Mouse (Mus musculus) adrenal gland, postnatal 36 days (tissue): Measurements from ENCODE around the gene Copz1. TPM values are rescaled to one million over a fixed set of nuclear protein-coding genes. Genes with fewer than 3 reads are reported as not detected.
A peak's percentile ranks its signal among the peaks of the same experiment; 100 is the strongest.
"Not testable (repeated sequence)": the region's sequence is repeated elsewhere in the genome, so short reads cannot be mapped to it uniquely, and the experiment has no call there.

ENCODE experiments used
- DNase-seq, 2 experiments: peaks; one replicate each; pipeline ENCODE4 v3.0.0; 2021; ENCODE audit warnings: mixed read lengths in 1 of 2
- total RNA-seq, 2 experiments: library from RNA; stranded (reverse); gene quantifications; 2 replicates each; pipeline ENCODE4 v1.2.3; 2021

Gene Copz1
- total RNA-seq, 2 experiments from 2014 or later = 144 to 150 TPM

DNA sequence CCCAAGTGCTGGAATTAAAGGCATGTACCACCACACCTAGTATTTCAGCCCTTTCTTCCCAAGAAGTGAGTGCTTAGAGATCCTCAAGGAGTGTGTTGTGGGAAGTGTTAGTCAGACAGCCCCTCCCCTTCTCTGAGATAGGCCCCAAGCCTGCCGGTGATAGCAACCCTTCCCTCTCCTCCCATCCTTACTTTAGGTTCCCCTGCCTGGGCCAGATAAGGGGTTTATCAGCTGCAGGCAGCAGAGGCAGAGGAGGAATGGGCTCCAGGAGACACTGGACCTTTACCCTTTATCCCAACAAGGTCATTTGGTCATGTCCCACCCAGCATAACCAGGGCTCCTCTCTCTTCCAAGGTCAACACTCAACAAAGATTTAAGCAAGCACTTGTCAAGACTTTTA lies 20.9 kb upstream of the Copz1 start:
- no peak for DNase-seq

DNA sequence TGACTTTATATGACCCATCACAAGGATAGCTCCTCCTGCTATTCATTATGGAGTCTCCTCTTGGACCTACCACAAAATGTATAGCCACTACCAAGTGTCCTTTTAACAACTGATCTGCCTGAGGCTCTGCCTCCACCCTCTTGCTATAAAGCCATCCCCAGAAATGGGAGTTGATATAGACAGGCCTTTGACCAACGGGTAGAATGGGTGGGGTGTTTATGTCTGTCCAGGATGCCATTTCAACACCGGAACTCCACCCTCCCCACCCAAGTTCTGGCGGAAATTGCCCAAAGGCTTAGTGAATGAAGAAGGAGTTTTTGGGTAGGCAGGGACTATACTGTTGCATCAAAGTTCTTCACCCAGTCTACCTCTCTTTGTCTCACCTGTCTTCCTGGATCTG lies 19.9 kb upstream of the Copz1 start:
- no peak for DNase-seq

DNA sequence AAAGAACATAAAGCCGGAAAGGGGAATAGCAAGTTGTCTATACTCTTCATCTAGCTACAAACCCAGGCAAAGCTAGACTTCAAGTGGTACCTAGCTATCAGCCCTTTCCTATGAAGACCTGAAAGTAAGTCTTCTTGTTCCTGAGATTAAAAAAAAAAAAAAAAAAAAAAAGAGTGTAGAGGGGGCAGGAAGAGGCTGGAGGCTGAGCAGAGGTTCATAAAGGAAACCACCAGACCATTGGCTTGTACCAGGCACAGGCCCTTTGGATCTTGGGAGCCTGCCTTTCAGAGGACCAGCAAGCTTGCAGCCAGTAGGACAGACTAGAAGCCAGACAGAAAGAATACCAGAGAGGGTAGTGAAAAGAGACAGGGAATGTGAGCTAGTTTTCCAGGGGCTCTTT lies 19.2 kb upstream of the Copz1 start:
- no peak for DNase-seq

DNA sequence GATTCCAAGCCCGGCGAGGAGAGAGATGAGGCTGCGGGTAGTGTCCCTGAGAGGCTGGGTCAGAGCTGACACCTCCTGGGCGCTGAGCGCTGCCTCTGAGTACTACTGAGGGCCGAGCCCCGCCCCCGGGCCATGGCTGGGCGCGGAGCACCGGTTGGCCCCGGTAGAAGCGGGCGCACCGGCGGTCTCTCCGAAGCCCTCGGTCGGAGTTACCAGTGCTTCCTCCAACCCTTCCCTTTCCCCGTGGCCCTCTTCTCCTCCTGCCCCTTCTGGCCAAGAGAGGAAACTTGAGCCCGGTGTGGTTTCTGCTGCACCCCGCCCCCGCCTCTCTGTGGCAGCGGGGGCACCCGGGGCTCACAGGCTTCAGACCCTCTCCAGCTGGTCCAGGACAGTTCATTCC lies 17.3 kb upstream of the Copz1 start:
- peak; percentile 56 to 71 for DNase-seq

DNA sequence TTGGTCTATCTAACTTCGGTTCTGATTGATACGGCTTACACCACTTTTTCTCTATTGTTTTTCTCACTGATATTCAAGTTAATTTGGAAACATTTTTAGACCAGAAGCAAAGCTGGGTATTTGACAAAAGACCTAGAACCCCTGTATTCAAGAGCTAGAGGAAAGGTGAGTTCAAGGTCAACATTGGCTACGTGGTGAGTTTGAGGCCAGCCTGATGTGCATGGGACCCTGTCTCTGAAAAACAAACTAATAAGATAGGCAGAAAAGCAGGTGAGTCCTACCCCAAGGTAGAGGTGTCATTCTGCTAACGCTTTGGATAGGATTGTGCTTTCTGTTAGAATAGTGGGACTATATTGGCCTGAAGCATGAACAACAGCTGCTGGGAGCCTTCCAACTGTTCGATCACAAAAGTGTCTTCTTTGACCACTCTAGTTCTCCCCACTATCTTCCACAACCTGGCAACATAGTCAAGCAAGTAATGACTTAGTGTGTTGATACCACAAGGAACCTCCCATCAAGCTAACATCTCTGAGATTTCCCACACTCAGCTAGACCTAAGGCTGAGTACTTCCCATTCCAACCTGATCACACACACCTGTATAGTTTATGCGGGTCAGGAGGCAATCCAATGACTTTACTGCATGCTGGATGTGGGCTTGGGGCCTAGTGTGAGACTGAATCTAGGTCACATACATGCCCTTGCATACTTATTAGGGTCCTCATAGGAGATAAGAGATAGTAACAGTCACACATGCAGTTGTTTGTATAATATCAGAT lies 16.1 kb upstream of the Copz1 start:
- DNase-seq = no peak

DNA sequence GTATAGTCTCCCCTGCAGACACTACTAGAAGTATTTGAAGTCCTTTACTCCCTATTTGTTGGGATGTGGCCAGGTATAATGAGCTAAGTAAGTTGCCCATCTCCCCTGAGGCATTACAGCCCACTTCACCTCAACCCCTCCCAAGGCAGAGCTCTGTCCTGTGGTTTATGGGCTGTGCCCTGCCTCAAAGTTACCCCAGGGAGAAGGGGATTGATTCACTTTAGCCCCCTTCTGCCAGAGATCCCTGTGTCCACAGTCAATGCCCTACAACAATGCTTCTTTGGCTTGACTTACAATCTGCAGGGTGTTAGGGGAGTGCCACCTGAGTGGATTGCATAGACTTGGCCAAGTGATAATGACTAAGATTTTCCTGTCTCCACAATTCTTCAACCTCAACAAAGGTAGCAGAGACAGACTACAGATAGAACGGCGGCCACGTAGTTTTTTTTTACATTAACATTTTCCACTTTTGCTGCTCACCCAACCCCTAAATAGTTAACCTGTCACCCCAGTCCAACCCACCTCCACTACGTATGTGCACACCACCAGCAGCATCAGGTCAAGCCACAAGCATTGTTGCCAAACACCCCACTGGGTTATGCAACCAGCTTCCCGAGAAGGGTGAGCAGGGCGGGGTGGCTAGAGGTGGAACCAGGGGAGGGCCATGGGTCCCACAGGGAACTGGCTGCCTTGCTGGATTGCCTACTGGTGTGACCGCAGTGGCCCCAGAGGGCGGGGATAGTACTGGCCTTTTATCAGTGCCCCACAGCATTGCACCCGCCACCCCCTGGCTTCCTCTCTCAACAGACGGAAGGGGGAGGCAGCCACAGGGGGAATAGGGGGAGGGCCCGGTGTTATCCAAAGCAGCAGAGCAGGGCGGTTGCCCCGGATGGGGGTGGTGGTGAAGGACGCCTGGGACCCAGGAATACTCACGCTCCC lies 14.5 kb upstream of the Copz1 start, which contains the start of gene Nfe2:
Gene Nfe2, minus strand, starts transcription at position 614 of the 939 bp plus-strand sequence.
- DNase-seq = peak; percentile 84 to 85

DNA sequence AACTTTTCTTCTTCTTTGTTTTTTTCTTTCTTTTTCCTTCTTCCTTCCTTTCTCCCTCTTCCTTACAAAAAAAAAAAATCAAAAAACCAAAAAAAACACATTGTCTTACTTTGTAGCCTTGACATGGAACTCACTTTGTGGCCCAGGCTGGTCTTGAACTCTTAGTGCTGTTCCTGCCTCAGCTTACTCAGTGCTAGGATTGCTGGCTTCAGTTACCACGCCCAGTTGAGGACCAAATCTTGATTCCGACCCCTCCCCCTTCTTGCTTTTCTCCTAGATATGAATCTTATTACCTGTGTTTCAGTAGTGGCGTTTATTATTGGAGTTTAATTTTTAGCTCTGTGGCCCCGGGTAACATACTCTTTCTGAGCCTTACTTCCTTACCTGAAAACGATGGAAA lies 13.4 kb upstream of the Copz1 start:
- DNase-seq = no peak

DNA sequence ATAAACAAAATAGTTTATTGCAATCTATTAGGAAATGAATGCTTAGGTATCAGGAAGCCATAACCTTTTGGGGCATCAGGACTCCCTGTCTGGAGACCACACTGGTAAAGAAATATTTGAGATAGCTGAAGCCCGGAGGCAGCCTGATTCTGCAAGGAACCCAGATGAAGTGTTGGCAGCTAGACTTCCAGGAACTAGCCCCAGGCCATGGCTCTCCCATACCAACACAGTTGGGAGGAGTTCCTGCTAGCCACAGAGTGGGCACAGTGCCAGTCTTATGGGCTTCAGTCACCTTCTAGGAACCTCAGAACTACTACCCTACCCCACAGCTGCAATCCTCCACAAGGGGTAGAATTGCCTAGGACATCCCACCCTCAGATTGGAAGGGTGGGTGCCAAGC lies 12.5 kb upstream of the Copz1 start:
- DNase-seq = no peak

DNA sequence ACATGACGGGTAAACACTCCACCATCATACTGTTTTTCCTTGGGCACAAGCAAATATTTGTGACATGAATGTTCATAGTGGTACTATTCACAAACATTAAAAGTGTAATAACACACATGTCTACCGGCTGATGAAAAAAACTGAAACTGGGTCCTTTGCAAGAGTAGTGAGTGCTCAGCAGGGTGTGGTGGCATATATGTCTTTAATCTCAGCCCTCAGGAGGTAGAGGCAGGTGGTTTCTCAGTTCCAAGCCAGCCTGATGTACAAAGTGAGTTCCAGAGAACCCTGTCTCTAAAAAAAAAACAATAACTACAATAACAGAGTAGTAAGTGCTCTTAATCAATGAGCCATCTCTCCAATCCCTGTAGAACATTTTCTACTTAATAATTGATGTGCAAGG lies 7.7 kb upstream of the Copz1 start:
- no peak for DNase-seq

DNA sequence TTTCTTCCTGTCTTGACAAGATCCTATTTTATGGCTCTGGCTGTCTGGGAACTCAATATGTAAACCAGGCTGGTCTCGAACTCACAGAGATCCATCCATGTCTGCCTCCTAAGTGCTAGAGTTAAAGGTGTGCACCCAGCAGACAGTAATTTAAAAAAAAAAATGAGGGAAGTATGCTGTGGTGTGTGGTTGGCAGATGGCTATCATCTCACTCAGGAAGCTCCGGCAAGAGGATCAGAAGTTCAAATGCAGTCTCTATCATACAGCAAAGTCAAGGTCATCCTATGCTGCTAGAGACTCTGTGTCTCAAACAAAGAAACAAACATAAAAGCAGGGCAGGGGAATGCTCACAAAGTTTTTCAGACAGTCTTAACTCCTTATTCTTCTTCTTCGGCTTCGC lies 3.6 kb upstream of the Copz1 start:
- DNase-seq = no peak

DNA sequence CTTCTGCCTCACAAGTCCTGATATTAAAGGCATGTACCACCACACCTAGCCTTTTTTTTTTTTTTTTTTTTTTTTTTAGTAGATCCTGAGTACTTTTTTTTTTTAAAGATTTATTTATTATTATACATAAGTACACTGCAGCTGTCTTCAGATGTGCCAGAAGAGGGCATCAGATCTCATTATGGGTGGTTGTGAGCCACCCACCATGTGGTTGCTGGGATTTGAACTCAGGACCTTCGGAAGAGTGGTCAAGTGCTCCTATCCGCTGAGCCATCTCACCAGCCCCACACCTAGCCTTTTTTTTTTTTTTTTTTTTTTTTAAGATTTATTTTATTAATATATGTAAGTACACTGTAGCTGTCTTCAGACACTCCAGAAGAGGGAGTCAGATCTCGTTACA lies 3.4 kb downstream of the Copz1 start:
- DNase-seq = not testable (repeated sequence)

DNA sequence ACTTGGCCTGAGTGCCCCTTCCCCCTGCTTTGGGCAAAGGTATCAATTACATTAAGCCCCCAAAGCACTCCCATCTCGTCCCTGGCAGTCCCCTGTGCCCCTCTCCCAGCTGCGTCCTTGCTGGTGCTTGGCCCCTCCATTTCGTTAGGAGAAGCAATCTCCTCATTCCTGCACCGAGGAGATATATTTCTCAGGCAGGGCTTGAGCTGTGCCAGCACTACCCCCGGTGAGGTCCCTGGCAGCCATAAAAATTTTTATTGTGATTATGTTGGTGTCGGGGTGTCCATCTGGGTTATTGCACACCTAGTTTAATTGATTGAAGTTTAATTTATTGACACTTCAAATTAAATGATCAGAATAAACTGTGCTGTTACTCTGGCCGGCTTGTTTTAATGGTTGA lies 5.4 kb downstream of the Copz1 start:
- no peak for DNase-seq

DNA sequence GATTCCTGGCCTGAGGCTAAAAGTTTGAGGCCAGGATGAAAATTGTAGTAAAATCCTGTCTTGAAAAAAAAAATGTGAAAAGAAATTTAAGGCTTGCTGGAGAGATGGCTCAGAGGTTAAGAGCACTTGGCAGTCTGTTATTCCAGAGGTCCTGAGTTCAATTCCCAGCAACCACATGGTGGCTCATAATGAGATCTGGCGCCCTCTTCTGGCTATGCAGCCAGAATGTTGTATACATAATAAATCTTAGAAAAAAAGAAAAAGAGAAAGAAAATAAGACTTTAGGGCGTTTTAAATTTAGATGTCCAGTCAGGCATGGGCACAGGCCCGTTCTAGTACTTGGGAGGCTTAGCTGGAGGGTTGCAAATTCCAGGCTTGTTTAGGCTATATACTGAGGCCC lies 7.2 kb downstream of the Copz1 start:
- DNase-seq = peak; percentile 25 to 54

DNA sequence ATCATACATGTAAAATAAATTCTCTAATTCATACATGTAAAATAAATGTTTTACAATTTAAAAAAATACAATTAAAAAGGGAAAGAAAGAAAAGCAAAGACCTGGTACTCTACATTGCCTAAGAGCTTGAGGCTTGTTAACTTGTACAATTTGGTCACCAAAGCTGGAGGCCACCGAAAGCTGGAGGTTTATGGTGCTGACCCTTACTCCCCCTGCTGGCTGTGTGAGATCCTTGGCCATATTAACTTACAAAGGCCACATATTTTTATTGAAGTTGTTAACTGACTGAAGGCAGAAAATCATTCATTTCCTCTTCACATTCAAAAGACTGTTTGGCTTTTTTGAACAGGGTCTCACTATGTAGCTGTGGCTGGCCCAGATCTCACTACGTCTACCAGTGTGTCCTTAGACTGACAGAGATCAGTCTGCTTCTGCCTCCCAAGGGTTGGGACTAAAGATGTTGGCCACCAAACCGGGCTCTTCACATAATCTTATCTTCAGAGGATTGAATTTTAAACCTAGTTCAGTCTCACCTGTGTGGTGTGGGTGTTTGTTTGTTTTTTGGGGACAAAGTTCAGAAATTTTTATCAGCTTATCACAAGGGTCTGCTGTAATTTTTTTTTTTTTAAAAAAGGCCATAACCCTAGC lies 8.4 kb downstream of the Copz1 start:
- peak; percentile 31 to 52 for DNase-seq

DNA sequence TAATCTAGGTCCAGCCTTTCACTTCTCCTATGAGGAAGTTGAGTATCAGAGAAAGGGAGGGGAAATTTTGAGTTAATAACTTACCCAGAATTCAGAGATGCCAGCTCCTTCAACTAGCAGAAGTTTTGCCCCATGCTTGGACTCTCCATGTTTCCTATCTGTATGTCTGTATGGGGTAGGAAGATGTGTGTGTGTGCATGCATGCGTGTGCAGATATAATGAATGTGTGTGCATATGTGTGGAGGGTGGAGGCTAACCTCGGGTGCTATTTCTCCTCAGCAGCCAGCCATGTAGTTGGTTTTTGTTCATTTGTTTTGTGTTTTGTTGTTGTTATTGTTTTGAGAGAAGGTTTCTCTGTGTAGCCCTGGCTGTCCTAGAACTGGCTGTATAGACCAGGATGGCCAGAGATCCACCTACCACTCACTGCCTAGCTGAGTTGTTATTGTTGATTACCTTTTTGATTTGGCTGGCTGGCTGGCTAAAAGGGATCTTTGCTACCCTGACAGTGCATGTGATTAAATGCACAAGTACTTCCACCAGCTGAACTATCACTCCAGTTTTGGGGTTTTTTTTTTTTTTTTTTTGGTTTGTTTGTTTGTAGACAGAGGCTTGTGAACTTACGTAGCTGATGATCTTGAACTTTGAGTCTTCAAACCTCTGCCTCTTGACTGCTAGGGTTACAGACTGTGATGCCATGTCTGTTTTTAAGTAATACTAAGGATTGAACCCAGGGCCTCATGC lies 9.1 kb downstream of the Copz1 start:
- no peak for DNase-seq

DNA sequence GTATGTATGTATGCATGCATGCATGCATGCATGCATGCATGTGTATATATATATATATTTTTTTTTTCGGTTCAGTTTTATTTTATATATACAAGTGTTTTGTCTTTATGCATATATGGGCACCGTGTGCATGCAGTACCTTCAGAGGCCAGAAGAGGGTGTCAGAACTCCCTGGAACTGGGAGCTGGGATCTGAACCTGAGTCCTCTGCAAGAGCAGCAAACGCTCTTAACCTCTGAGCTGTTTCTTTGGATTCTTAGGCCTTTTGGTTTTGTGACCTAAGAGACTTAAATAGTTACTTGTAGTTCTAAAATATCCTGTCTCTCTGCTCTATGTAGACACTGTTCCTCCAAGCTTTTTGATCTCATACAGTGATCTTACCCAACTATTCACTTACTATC lies 11.6 kb downstream of the Copz1 start:
- DNase-seq = peak; percentile 63 to 70

DNA sequence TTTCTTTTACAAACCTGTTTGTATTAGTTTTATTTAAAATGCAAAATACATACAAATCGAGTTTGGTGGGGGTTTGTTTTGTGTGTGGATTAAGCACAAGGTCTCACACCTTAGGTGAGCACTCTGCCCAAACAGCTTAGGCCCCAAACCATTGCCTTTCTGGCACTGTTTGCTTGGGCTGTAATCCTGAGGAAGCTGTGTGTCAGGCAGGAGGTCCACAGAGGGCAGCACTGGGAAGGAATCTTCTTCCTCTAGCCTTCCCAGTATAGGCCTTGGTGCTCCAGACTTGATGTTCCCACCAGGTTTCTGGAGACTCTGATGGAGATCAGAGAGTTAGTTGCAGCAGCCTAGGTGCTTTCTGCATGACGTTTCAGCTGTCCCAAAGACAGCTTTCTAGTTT lies 12.1 kb downstream of the Copz1 start:
- DNase-seq = peak; percentile 48 to 55

DNA sequence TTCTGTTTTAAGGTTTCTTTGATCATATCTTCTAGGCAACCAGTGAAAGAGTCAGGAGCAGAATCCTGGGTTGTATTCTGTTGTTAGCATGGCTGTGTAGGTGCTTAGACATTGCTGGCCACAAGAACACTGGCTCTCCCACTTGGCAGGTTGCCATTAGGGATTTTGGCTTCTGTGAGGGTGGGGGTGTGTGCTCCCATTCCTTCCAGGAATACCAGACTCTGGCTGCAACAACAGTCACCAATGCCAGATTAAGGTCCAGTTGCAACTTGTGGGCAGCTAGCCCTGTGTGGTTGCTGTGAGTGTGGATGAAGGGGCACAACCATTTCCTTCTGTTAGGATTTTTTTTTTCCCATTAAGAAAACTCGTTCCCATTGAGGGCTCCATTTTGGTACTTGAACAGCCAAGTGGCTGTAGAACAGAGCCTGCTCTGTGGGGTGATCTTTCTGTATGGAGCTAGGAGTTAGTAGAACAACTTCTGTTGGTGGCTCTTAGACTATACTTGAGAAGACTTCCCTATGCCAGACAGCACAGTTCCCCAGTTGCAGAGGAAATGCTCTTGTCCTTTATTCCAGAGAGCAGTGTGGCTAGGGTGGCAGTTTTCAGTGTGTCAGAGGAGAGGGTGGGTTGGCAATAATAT lies 13.4 kb downstream of the Copz1 start:
- DNase-seq = peak in 1 of 2 experiments; percentile 57

DNA sequence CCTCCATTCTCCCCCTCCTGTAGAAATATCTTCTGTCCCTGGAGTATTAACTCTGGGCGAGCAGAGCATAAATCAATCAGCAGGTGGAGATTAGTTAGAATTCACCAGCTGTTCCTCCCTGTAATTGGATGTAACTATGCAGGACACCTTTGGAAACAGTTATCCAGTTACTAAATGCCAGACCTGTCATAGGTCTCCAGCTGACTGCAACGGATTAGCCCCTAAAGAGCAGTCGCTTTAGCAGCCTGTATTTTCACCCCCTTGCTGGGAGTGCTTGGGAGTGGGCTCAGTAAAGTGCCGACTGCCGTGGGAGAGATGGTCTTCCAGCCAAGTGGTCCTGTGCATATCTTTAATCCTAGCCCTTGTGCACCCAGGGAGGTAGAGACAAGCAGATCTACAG lies 17.1 kb downstream of the Copz1 start:
- no peak for DNase-seq

DNA sequence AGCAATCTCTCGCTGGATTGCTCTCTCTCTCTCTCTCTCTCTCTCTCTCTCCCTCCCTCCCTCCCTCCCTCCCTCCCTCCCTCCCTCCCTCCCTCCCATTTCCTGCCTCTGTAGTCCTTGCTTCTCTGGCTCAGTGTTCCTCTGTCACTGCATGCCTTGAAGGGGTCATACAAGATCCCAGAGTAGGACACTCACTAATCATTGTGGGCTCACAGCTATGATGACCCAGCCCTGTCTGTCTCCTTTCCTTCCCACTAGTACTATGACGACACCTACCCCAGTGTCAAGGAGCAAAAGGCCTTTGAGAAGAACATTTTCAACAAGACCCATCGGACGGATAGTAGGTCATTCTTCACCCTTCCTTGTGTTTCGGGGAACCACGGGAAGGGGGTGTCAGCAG lies 17.9 kb downstream of the Copz1 start:
- no peak for DNase-seq

DNA sequence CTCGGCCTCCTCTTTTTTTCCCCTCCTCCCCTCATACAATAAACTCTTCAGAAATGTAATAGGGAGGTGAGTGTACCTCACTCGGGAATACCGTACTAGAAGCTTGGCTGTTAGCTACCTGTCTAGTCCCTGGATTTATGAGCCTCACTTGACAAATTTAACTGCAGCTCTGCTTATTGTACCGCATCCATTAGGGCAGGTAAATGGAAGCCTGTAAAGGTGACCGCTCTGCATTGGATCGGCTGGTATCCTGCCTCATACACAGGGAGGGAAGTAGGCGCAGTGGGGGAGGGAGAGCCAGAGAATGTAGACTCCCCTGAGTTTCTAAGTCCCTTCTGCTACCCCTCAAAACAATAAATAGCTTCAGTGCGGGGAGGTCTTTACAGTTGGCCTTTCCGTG lies 18.3 kb downstream of the Copz1 start:
- DNase-seq = no peak
